Mouse (Mus musculus): ENCODE measurements around the gene Myh10. TPM values are rescaled to one million over a fixed set of nuclear protein-coding genes. Genes with fewer than 3 reads are reported as not detected.
"Not testable (repeated sequence)": the region's sequence is repeated elsewhere in the genome, so short reads cannot be mapped to it uniquely, and the experiment has no call there.

Gene Myh10
- polyA plus RNA-seq, 1 experiment from 2014 or later = 145 TPM

DNA sequence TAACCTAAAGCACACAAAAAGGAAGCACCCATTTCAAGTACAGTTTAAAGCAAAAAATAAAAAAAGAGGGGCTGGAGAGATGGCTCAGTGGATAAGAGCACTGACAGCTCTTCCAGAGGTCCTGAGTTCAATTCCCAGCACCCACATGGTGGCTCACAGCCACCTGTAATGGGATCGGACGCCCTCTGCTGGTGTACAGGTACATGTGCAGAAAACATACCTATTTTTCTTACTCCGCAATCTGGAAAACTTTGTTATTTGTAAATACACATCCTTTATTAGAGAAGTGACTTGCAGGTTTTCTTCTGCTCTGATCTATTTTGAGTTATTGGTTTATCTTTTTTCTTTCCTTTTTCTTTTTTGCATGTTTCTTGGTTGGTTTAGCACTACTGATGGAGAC, 37.3 kb downstream of the Myh10 start:
- peaks cover 6% of the 10 kb centered on the region; the same call in 1 of the 2 replicates for H3K4me1 ChIP-seq (ENCODE audit: control insufficient read depth, insufficient read depth, low read length)
- ATAC-seq (ENCODE audit: low FRiP score, low TSS enrichment) = no peak
- H3K9me3 ChIP-seq (ENCODE audit: control insufficient read depth, low read length) = peaks cover 4% of the 10 kb centered on the region; the same call in 1 of the 2 replicates
- no peaks in the 10 kb centered on the region for H3K27me3 ChIP-seq (ENCODE audit: control insufficient read depth, insufficient read depth, low read length)
- H3K4me3 ChIP-seq (ENCODE audit: low read length) = no peak overlapping the region
- no peak overlapping the region for H3K9ac ChIP-seq (ENCODE audit: low read depth, low read length)
- H3K27ac ChIP-seq (ENCODE audit: low read depth, low read length) = no peak overlapping the region
- 91% methylated on average over 3 of the region's 3 CpGs for WGBS
- no peak overlapping the region for H3K4me2 ChIP-seq (replicated peaks; ENCODE audit: low read depth, low read length)
- peaks cover 40% of the 10 kb centered on the region for H3K36me3 ChIP-seq (ENCODE audit: control insufficient read depth, insufficient read depth, low read length)

DNA sequence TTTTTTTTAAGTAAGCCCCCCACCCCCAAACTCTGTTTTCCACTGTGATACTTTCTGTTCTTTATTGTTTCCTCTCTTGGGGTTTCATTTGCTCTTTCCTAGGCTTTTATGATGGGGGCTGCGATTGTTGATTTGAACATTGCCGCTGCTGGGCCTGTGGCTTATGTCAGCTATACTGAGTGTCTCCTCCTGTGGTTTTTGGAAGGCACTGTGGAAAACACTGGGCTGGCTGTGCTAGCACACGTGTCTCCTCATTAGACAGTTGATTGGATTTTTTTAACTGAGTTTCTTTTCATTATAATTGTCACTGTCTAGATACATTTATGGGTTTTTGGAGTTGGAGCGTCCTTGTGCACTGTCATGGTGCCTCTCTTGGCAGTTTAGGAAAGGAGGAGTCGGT, 39.4 kb downstream of the Myh10 start:
- ATAC-seq (ENCODE audit: low FRiP score, low TSS enrichment) = no peak
- Histone ChIP-seq H3K27me3 (ENCODE audit: control insufficient read depth, insufficient read depth, low read length) (no peaks in the 10 kb centered on the region), H3K4me3 (ENCODE audit: low read length) (no peak overlapping the region), H3K36me3 (ENCODE audit: control insufficient read depth, insufficient read depth, low read length) (peaks cover 47% of the 10 kb centered on the region), H3K4me2 (replicated peaks; ENCODE audit: low read depth, low read length) (no peak overlapping the region), H3K4me1 (ENCODE audit: control insufficient read depth, insufficient read depth, low read length) (peaks cover 6% of the 10 kb centered on the region; the same call in 1 of the 2 replicates), H3K9me3 (ENCODE audit: control insufficient read depth, low read length) (peaks cover 4% of the 10 kb centered on the region; the same call in 1 of the 2 replicates), H3K27ac (ENCODE audit: low read depth, low read length) (no peak overlapping the region), H3K9ac (ENCODE audit: low read depth, low read length) (no peak overlapping the region)
- WGBS = 65% methylated on average over 5 of the region's 5 CpGs

DNA sequence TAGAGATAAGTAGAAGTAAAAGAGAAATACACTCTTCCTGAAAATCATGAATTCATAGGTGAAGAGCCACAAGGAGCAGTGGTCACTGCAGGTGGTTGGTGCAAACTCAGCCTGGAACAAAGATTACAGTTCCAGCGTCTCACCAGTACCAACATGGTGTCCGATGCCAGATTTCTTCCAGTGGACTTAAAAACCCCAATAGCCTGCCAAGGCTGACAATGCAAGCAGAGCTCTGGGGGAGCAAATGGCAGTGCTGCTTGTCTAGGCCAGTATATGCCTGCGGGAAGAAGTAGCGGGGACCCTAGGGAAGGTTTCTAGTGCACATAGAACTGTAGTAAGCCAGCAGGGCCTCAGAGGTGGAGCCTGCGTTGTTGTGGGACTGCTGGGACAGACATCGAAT, 40.7 kb downstream of the Myh10 start:
- 89% methylated on average over 6 of the region's 6 CpGs for WGBS
- Histone ChIP-seq H3K9me3 (ENCODE audit: control insufficient read depth, low read length) (peaks cover 4% of the 10 kb centered on the region; the same call in 1 of the 2 replicates), H3K4me1 (ENCODE audit: control insufficient read depth, insufficient read depth, low read length) (peaks cover 6% of the 10 kb centered on the region; the same call in 1 of the 2 replicates), H3K9ac (ENCODE audit: low read depth, low read length) (no peak overlapping the region), H3K27ac (ENCODE audit: low read depth, low read length) (no peak overlapping the region), H3K27me3 (ENCODE audit: control insufficient read depth, insufficient read depth, low read length) (no peaks in the 10 kb centered on the region), H3K36me3 (ENCODE audit: control insufficient read depth, insufficient read depth, low read length) (peaks cover 47% of the 10 kb centered on the region), H3K4me2 (replicated peaks; ENCODE audit: low read depth, low read length) (no peak overlapping the region), H3K4me3 (ENCODE audit: low read length) (no peak overlapping the region)
- ATAC-seq (ENCODE audit: low FRiP score, low TSS enrichment) = no peak

DNA sequence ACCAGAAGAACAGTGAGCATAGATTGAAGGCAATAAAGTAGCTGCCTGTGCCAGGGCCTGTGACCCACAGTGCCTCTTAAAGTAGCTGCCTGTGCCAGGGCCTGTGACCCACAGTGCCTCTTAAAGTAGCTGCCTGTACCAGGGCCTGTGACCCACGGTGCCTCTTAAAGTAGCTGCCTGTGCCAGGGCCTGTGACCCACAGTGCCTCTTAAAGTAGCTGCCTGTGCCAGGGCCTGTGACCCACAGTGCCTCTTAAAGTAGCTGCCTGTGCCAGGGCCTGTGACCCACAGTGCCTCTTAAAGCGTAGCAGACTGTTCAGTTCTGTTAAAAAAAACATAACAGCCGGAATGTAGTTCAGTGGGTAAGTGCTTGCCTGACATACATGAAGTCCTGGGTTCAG, 42.0 kb downstream of the Myh10 start:
- H3K4me3 ChIP-seq (ENCODE audit: low read length); H3K4me1 ChIP-seq (ENCODE audit: control insufficient read depth, insufficient read depth, low read length); H3K4me2 ChIP-seq (replicated peaks; ENCODE audit: low read depth, low read length); H3K27ac ChIP-seq (ENCODE audit: low read depth, low read length); ATAC-seq (ENCODE audit: low FRiP score, low TSS enrichment); H3K9me3 ChIP-seq (ENCODE audit: control insufficient read depth, low read length); H3K27me3 ChIP-seq (ENCODE audit: control insufficient read depth, insufficient read depth, low read length); H3K9ac ChIP-seq (ENCODE audit: low read depth, low read length): not testable (repeated sequence)
- 89% methylated on average over 3 of the region's 3 CpGs for WGBS
- H3K36me3 ChIP-seq (ENCODE audit: control insufficient read depth, insufficient read depth, low read length) = peaks cover 41% of the 10 kb centered on the region

DNA sequence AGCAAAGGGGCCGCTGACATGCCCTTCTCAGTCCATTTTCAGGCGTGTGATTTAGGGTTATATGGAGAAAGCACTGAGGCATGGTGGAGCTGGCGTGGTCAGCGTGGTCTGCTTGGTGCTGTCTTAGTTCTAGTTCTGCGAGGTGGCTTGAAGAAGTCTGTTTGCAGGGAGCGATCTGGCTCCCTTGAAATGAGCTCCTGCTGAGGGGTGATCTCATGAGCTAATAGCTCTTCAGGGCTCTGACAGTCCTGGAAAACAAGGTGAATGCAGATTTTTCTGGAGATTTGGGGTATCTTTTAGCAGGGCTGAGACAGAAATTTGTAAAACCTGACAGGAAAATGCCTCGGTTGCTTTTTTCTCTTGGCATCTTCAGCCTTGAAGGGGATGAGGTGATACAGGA, 48.1 kb downstream of the Myh10 start:
- no peak overlapping the region for H3K27ac ChIP-seq (ENCODE audit: low read depth, low read length)
- H3K4me2 ChIP-seq (replicated peaks; ENCODE audit: low read depth, low read length) = no peak overlapping the region
- peaks cover 45% of the 10 kb centered on the region for H3K36me3 ChIP-seq (ENCODE audit: control insufficient read depth, insufficient read depth, low read length)
- no peak overlapping the region for H3K9ac ChIP-seq (ENCODE audit: low read depth, low read length)
- H3K4me3 ChIP-seq (ENCODE audit: low read length) = no peak overlapping the region
- no peaks in the 10 kb centered on the region for H3K27me3 ChIP-seq (ENCODE audit: control insufficient read depth, insufficient read depth, low read length)
- no peaks in the 10 kb centered on the region for H3K9me3 ChIP-seq (ENCODE audit: control insufficient read depth, low read length)
- H3K4me1 ChIP-seq (ENCODE audit: control insufficient read depth, insufficient read depth, low read length) = no peaks in the 10 kb centered on the region
- ATAC-seq (ENCODE audit: low FRiP score, low TSS enrichment) = no peak
- 83% methylated on average over 7 of the region's 7 CpGs for WGBS

DNA sequence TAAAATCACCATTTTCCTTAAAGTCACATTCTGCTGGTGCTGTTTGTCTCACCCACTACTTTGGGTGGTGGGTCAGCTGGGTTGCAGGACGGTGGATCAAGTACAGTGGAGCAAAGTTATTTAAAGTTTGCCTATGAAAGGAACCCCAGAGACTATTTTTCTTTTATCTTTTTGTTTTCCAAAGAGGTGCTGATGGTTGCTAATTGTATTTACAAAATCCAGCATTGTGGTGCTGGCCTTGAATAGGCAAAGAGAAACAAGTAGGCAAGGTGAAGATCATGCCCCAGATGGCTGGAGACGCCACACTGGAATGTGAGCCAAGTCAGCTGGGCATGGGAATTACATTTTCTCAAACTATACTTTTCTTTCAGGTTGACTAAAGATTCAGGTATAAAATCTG, 51.3 kb downstream of the Myh10 start:
- H3K27ac ChIP-seq (ENCODE audit: low read depth, low read length) = no peak overlapping the region
- H3K36me3 ChIP-seq (ENCODE audit: control insufficient read depth, insufficient read depth, low read length) = peaks cover 44% of the 10 kb centered on the region
- WGBS = 81% methylated on average over 2 of the region's 2 CpGs

DNA sequence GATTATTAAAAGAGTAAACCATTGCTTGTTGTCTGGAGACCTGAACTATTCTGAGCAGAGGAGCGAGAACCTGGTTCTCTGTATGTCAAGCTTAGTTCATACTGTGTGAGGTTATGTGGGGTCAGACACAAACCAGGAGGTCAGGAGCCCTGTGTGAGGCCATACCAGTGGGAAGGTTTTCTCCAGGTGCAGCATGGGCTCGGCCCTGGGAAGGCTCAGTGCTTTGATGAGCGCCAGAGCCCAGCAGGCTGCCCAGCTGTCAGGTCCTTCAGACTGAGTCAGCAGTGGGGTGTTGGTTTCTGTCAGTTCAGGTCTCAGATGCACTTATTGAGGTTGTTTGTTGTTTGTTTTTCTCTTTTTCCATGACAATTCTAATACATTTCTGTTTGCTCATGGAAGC, 52.8 kb downstream of the Myh10 start:
- Histone ChIP-seq H3K9me3 (ENCODE audit: control insufficient read depth, low read length) (no peaks in the 10 kb centered on the region), H3K9ac (ENCODE audit: low read depth, low read length) (no peak overlapping the region), H3K4me2 (replicated peaks; ENCODE audit: low read depth, low read length) (no peak overlapping the region), H3K27me3 (ENCODE audit: control insufficient read depth, insufficient read depth, low read length) (no peaks in the 10 kb centered on the region), H3K4me3 (ENCODE audit: low read length) (no peak overlapping the region), H3K4me1 (ENCODE audit: control insufficient read depth, insufficient read depth, low read length) (no peaks in the 10 kb centered on the region), H3K36me3 (ENCODE audit: control insufficient read depth, insufficient read depth, low read length) (peaks cover 45% of the 10 kb centered on the region), H3K27ac (ENCODE audit: low read depth, low read length) (no peak overlapping the region)
- ATAC-seq (ENCODE audit: low FRiP score, low TSS enrichment) = no peak
- 85% methylated on average over 3 of the region's 3 CpGs for WGBS

More for the DNA sequence above, 51.3 kb downstream of the Myh10 start:
- H3K27me3 ChIP-seq (ENCODE audit: control insufficient read depth, insufficient read depth, low read length) = no peaks in the 10 kb centered on the region
- no peak for ATAC-seq (ENCODE audit: low FRiP score, low TSS enrichment)
- no peak overlapping the region for H3K9ac ChIP-seq (ENCODE audit: low read depth, low read length)
- H3K4me3 ChIP-seq (ENCODE audit: low read length) = no peak overlapping the region
- no peaks in the 10 kb centered on the region for H3K4me1 ChIP-seq (ENCODE audit: control insufficient read depth, insufficient read depth, low read length)
- no peak overlapping the region for H3K4me2 ChIP-seq (replicated peaks; ENCODE audit: low read depth, low read length)
- no peaks in the 10 kb centered on the region for H3K9me3 ChIP-seq (ENCODE audit: control insufficient read depth, low read length)

DNA sequence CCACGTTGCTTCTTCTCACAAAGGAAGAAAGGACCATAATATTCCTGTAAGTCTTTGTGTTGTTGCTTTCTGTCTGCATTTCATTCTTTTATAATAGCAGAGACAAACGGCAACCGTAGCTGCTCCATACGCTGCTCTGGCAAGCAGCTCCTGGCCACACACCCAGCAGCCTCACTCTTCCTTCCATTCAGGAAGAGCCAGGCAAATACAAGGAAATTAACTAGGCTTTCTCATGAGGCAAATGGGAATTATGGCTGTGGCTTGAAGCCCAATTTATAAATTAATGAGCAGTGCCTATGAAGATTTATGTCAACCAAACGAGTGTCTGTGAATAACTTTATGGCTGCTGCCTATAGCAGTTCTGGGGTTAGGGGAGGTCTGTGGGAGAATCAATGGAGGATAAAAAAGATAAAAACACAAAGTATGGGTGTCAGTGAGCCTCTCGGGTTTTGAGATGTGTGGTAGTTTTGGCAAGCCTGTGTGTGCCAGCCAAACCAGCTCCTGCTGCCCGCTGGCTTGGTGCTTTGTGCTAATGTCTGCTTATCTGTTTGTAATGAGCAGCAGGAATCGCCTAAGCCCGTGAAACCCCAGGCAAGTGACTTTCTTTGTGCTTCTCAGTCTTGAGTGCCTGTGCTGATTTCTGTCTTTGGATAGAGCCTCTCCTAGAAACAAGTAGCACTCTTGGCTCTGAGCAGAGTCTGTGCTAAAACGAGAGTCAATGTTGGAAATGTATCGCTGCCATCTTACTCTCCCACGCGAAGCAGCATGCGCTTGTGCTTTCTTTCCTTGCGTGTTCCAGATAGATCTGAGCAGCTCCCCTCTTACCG, 54.2 kb downstream of the Myh10 start:
- H3K4me3 ChIP-seq (ENCODE audit: low read length) = no peak overlapping the region
- no peaks in the 10 kb centered on the region for H3K9me3 ChIP-seq (ENCODE audit: control insufficient read depth, low read length)
- WGBS = 76% methylated on average over 16 of the region's 16 CpGs
- no peak overlapping the region for H3K4me2 ChIP-seq (replicated peaks; ENCODE audit: low read depth, low read length)
- no peaks in the 10 kb centered on the region for H3K27me3 ChIP-seq (ENCODE audit: control insufficient read depth, insufficient read depth, low read length)
- no peak overlapping the region for H3K27ac ChIP-seq (ENCODE audit: low read depth, low read length)
- H3K9ac ChIP-seq (ENCODE audit: low read depth, low read length) = no peak overlapping the region
- ATAC-seq (ENCODE audit: low FRiP score, low TSS enrichment) = no peak
- no peaks in the 10 kb centered on the region for H3K4me1 ChIP-seq (ENCODE audit: control insufficient read depth, insufficient read depth, low read length)
- peaks cover 37% of the 10 kb centered on the region for H3K36me3 ChIP-seq (ENCODE audit: control insufficient read depth, insufficient read depth, low read length)

DNA sequence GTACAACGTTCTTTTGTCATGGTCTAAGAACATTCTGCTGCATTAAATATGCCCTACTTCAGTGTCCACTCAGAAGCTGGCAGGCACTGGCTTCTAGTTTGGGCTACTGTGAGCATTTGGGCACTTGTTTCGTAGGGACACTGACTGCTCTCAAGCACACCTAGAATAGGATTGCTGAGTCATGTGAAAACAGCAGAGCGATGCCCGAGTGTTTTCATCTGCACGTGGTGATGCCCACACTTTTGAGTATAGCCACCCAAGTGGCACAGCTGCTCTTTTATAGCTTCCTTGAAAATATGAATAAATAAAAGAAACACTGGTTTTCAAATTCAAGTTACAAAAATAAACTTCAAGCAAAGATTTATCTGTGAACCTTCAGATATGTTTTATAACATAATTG, 56.8 kb downstream of the Myh10 start:
- H3K9ac ChIP-seq (ENCODE audit: low read depth, low read length) = no peak overlapping the region
- no peaks in the 10 kb centered on the region for H3K27me3 ChIP-seq (ENCODE audit: control insufficient read depth, insufficient read depth, low read length)
- 87% methylated on average over 5 of the region's 5 CpGs for WGBS
- no peak overlapping the region for H3K4me3 ChIP-seq (ENCODE audit: low read length)
- H3K4me2 ChIP-seq (replicated peaks; ENCODE audit: low read depth, low read length) = no peak overlapping the region
- no peaks in the 10 kb centered on the region for H3K9me3 ChIP-seq (ENCODE audit: control insufficient read depth, low read length)
- H3K36me3 ChIP-seq (ENCODE audit: control insufficient read depth, insufficient read depth, low read length) = peaks cover 48% of the 10 kb centered on the region
- 0 out of 2 replicates have a peak, but pooled peaks cover 2% of the 10 kb centered on the region for H3K4me1 ChIP-seq (ENCODE audit: control insufficient read depth, insufficient read depth, low read length)
- ATAC-seq (ENCODE audit: low FRiP score, low TSS enrichment) = no peak
- H3K27ac ChIP-seq (ENCODE audit: low read depth, low read length) = no peak overlapping the region
